Mouse (Mus musculus) olfactory bulb, adult 2 months (tissue): Measurements from ENCODE around the gene Pitpnb.

Experiments
- CTCF ChIP-seq: fragments of 200-500 bp; IDR thresholded peaks from 2 replicates; pipeline ENCODE4 v1.5.1; 2012; ENCODE audit warnings: low read depth, mild to moderate bottlenecking, low read length, moderate library complexity; ENCODE audit not compliant: insufficient read depth
- POLR2A ChIP-seq: fragments of 200-500 bp; IDR thresholded peaks from 2 replicates; pipeline ENCODE4 v1.6.1; 2012; ENCODE audit warnings: mild to moderate bottlenecking, low read depth, low read length, moderate library complexity; ENCODE audit not compliant: insufficient read depth

- TF ChIP-seq POLR2A: no peak
- no peak for TF ChIP-seq CTCF
Observed at GRCm38 (mm10) chr5:111434342-111434842, 103.8 kb downstream of the Pitpnb start.
